Mouse (Mus musculus) olfactory bulb, adult 2 months (tissue): ENCODE data around the gene Nosip. TPM values are rescaled to one million over a fixed set of nuclear protein-coding genes. Genes with fewer than 3 reads are reported as not detected.
"Not testable (repeated sequence)": the region's sequence is repeated elsewhere in the genome, so short reads cannot be mapped to it uniquely, and the experiment has no call there.

Experiments
- H3K27ac ChIP-seq: fragments of 200-500 bp; 2 replicates; pipeline ENCODE4 v1.5.1; 2012; ENCODE audit warnings: low read depth, low read length; ENCODE audit not compliant: insufficient read depth
- H3K4me1 ChIP-seq: fragments of 200-500 bp; 2 replicates; pipeline ENCODE4 v1.6.1; 2012; ENCODE audit warnings: low read length; ENCODE audit not compliant: control insufficient read depth, insufficient read depth
- H3K4me3 ChIP-seq: fragments of 200-500 bp; 2 replicates; pipeline ENCODE4 v1.5.1; 2012; ENCODE audit warnings: mild to moderate bottlenecking, low read depth, low read length, moderate library complexity; ENCODE audit not compliant: insufficient read depth
- CTCF ChIP-seq: fragments of 200-500 bp; IDR thresholded peaks from 2 replicates; pipeline ENCODE4 v1.5.1; 2012; ENCODE audit warnings: low read depth, mild to moderate bottlenecking, low read length, moderate library complexity; ENCODE audit not compliant: insufficient read depth
- POLR2A ChIP-seq: fragments of 200-500 bp; IDR thresholded peaks from 2 replicates; pipeline ENCODE4 v1.6.1; 2012; ENCODE audit warnings: mild to moderate bottlenecking, low read depth, low read length, moderate library complexity; ENCODE audit not compliant: insufficient read depth
- WGBS: fragments of 180-500 bp; shearing (Covaris S2); methylation state at CpG from one replicate; pipeline ENCODE4 v1.1.7; 2018; 5-methylcytosine and 5-hydroxymethylcytosine counted together
- polyA plus RNA-seq: library from polyadenylated mRNA; stranded (reverse); fragments of >200 nt; gene quantifications from 2 replicates; pipeline ENCODE4 v1.2.4, GENCODE M21; 2012; ENCODE audit warnings: low replicate concordance; ENCODE audit not compliant: missing spikeins, insufficient read depth, insufficient read length

Nosip gene
- polyA plus RNA-seq, 1 experiment, result not detected

DNA sequence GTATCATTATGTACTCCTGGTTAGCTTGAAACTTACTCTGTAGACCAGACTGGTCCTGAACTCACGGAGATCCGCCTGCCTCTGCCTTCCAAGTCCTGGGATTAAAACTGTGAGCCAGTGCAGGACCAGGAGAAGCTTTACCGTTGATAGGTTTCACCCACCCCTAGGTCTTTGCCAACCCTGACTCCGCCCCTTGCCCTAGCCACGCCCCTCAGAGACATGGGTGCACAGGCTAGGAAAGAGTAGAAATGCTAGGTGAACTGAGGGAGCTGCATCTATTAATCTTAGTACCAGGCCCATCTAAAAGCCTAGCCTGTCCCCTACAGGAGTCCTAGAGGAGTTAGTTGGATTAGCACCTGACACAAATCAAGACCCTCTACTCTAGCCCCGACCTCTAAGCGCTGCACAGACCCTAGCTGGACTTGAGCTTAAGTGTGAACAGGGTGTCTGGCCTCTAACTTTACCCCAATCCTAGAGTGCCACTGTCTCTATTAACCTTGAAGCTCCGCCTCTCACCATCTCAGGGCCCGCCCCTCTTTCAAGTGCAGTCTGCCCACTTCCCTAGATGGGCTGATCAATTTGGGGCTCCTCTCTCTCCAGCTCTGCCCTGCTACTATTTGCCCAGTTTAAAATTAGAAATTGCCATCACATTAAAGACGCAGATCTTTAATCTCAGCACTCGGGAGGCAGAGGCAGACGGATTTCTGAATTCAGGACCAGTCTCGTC lies 28.2 kb downstream of the Nosip start:
- Histone ChIP-seq H3K27ac (no peak overlapping the region), H3K4me1 (peaks cover 14% of the 10 kb centered on the region), H3K4me3 (no peak overlapping the region)
- 87% methylated on average over 13 of the region's 13 CpGs for WGBS
- TF ChIP-seq POLR2A (no peak), CTCF (no peak)

- no peak overlapping the region for H3K27ac ChIP-seq
- peak overlapping the region; percentile 37; the same call in 1 of the 2 replicates for H3K4me3 ChIP-seq
- WGBS, result 27% methylated on average over 35 of the region's 35 CpGs
- H3K4me1 ChIP-seq, result peaks cover 14% of the 10 kb centered on the region
- no peak for TF ChIP-seq POLR2A
- no peak for TF ChIP-seq CTCF
Observed at GRCm38 (mm10) chr7:45091001-45091990, 29.1 kb downstream of the Nosip start.

- Histone ChIP-seq H3K4me3 (peak within 1 kb of the TSS; percentile 37), H3K4me1 (peaks cover 14% of the 10 kb centered on the region), H3K27ac (no peak within 1 kb of the TSS)
- TF ChIP-seq POLR2A (no peak), CTCF (no peak)
- WGBS, result 3% methylated on average over 16 of the region's 16 CpGs
Observed at GRCm38 (mm10) chr7:45092048-45092447, 29.8 kb downstream of the Nosip start, which contains the start of gene Rcn3. Gene Rcn3 (minus strand): TSS chr7:45092221.

- no peak overlapping the region for H3K4me3 ChIP-seq
- H3K27ac ChIP-seq, result no peak overlapping the region
- peaks cover 14% of the 10 kb centered on the region for H3K4me1 ChIP-seq
- 71% methylated on average over 12 of the region's 12 CpGs for WGBS
- no peak for TF ChIP-seq POLR2A
- TF ChIP-seq CTCF, result no peak
Observed at GRCm38 (mm10) chr7:45092828-45093515, 30.7 kb downstream of the Nosip start.

GRCm38 (mm10) chr7:45093516-45093905 lies 31.3 kb downstream of the Nosip start:
- Histone ChIP-seq H3K27ac (no peak overlapping the region), H3K4me1 (peaks cover 14% of the 10 kb centered on the region), H3K4me3 (no peak overlapping the region)
- WGBS, result 38% methylated on average over 17 of the region's 18 CpGs
- TF ChIP-seq POLR2A (no peak), CTCF (no peak)

DNA sequence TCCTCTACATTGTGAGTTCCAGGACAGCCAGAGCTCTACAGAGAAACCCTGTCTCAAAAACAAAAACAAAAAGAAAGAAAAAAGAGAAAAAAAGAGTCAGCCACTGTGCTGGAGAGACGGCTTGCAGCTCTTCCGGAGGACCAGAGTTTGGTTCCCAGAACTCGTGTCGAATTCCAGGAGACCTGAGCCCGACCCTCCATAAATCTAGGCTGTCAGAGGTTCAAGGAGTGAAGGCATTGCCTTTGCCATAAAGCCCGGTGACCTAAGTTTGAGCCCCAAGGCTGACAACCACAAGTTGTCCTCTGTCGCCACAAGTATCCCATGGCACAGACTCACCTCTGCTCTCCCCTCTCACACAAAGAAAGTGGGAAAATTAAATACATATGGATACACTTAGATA lies 31.9 kb downstream of the Nosip start:
- no peak overlapping the region for H3K27ac ChIP-seq
- 90% methylated on average over 7 of the region's 7 CpGs for WGBS
- H3K4me3 ChIP-seq, result no peak overlapping the region
- peaks cover 14% of the 10 kb centered on the region for H3K4me1 ChIP-seq
- TF ChIP-seq CTCF, result no peak
- no peak for TF ChIP-seq POLR2A

DNA sequence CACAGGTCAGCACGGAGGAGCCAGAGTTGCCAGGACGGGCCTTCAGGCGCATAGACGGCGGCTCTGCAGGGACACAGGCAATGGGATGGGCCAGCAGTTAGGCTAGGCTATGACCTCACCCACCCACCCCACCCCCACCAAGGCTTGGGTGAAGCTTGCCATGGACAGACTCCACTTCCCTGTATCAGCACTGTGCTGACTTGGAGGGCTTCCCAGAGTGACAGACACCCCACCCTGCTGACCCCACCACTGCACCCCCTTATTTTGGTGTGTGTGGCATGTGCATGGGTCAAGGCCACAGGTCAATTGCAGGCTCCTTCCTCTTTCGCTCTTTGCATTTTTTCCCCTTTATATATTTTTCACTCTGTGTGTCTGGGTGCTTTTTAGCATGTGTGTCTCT lies 33.1 kb downstream of the Nosip start:
- TF ChIP-seq CTCF, result no peak
- no peak for TF ChIP-seq POLR2A

GRCm38 (mm10) chr7:45095965-45096364 lies 33.7 kb downstream of the Nosip start:
- WGBS, result 93% methylated on average over 14 of the region's 14 CpGs
- peaks cover 13% of the 10 kb centered on the region for H3K4me1 ChIP-seq
- H3K27ac ChIP-seq, H3K4me3 ChIP-seq: not testable (repeated sequence)

More for the DNA sequence above, 33.1 kb downstream of the Nosip start:
- peaks cover 14% of the 10 kb centered on the region for H3K4me1 ChIP-seq
- 76% methylated on average over 6 of the region's 6 CpGs for whole genome bisulfite sequencing
- H3K27ac ChIP-seq, result no peak overlapping the region
- H3K4me3 ChIP-seq, result no peak overlapping the region

DNA sequence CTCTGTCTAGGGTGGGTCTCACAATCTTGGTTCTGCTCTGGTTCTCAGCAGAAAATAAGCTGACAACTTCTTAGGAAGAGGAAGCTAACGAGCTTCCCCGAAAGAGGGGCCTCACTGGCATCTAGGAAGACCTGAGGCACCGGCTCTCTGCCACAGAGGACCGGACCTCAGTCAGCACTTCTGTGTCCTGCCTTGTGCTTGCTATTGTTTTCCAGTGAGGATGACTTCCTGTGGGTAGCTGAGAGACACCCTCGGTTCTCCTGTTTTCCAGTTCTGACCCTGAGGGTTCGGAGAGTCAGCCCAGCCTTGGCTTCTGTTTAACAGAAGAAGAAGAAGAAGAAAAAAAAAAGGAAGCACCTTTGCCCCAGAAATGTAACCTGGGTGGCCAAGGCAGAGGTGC lies 35.2 kb downstream of the Nosip start:
- Histone ChIP-seq H3K4me3 (no peak overlapping the region), H3K27ac (no peak overlapping the region), H3K4me1 (no peaks in the 10 kb centered on the region)
- 54% methylated on average over 6 of the region's 6 CpGs for WGBS
- TF ChIP-seq POLR2A (no peak), CTCF (no peak)
